Mouse (Mus musculus) liver, embryonic 11.5 days (tissue): ENCODE results near the gene Cyren. TPM values are rescaled to one million over a fixed set of nuclear protein-coding genes. Genes with fewer than 3 reads are reported as not detected.

Experiments
- ATAC-seq: fragments of 200-750 bp; cut with Nextera tagmentation; replicated peaks from 2 replicates; pipeline ENCODE4 v1.8.0; 2017; ENCODE audit warnings: moderate number of reproducible peaks, mild to moderate bottlenecking, moderate TSS enrichment, moderate library complexity; ENCODE audit not compliant: low FRiP score
- DNase-seq: peaks from one replicate; pipeline ENCODE4 v3.0.0-alpha.2; 2017; ENCODE audit warnings: low spot score
- H3K27ac ChIP-seq: fragments of 300-500 bp; sonication (generic); 2 replicates; pipeline ENCODE4 v1.5.1; 2014; ENCODE audit warnings: mild to moderate bottlenecking, low read depth, low read length, control low read depth
- H3K27me3 ChIP-seq: fragments of 300-500 bp; sonication (generic); replicated peaks from 2 replicates; pipeline ENCODE4 v1.6.1; 2014; ENCODE audit warnings: low read length, mixed read lengths; ENCODE audit not compliant: control insufficient read depth, insufficient read depth
- H3K36me3 ChIP-seq: fragments of 300-500 bp; sonication (generic); 2 replicates; pipeline ENCODE4 v1.6.1; 2014; ENCODE audit warnings: mild to moderate bottlenecking, low read length, moderate library complexity, mixed read lengths; ENCODE audit not compliant: control insufficient read depth, insufficient read depth
- H3K4me1 ChIP-seq: fragments of 300-500 bp; sonication (generic); replicated peaks from 2 replicates; pipeline ENCODE4 v1.6.1; 2014; ENCODE audit warnings: low read length, mixed read lengths; ENCODE audit not compliant: control insufficient read depth, insufficient read depth
- H3K4me2 ChIP-seq: fragments of 300-500 bp; sonication (generic); 2 replicates; pipeline ENCODE4 v1.6.1; 2014; ENCODE audit warnings: mild to moderate bottlenecking, control low read depth, moderate library complexity
- H3K4me3 ChIP-seq: fragments of 300-500 bp; sonication (generic); 2 replicates; pipeline ENCODE4 v1.5.1; 2014; ENCODE audit warnings: low read depth, low read length, control low read depth
- H3K9ac ChIP-seq: fragments of 300-500 bp; sonication (generic); 2 replicates; pipeline ENCODE4 v1.6.1; 2014; ENCODE audit warnings: low read depth, low read length, control low read depth
- H3K9me3 ChIP-seq: fragments of 300-500 bp; sonication (generic); 2 replicates; pipeline ENCODE4 v1.6.1; 2016; ENCODE audit warnings: low read length, inconsistent platforms, mixed read lengths; ENCODE audit not compliant: control insufficient read depth
- WGBS: fragments of 180-500 bp; shearing (Covaris S2); extraction: QIAGEN DNeasy Blood & Tissue Kit; methylation state at CpG from one replicate; pipeline ENCODE4 v1.1.7; 2014; 5-methylcytosine and 5-hydroxymethylcytosine counted together
- polyA plus RNA-seq: library from polyadenylated mRNA; unstranded; fragments of >200 nt; fragmentation: Nextera tagmentation; extraction: Ambion mirVana; gene quantifications from 2 replicates; pipeline ENCODE4 v1.2.1, GENCODE M21; 2014

Gene Cyren
- polyA plus RNA-seq, 1 experiment from 2014 or later: 20.1 TPM

DNA sequence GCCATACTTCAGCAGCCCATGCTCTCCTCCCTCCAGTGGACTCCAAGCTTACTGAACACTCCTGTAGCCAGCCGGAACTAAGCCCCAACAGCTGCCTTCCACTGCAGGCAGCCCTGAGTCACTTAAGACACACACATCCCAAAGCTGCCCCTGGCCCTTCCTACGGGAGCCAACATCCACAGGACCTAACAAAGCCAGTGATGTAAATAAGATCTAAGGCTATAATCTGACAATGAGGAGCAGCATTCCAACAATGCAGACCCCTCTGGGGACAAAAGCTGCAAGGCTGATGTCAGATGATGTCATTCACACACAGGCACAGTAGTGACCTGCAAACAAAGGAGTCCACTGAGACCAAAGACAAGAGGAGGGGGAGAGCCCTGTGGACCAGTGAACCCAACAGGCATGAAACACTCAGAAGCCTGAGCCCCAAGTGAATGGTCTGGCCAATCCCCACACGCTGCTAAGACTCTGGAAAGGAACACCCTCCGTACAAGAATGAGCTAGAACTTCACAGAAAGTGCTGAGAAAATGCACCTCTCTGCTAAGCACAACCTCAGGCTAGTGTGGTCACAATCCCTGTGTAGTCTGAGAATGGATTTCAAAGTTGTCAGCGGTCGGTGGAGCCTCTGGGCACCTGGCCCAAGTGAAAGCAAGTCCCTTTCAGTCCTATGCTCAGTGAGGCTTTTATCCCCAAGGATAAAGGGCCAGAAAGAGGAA lies 9.4 kb upstream of the Cyren start:
- DNase-seq (no peak), ATAC-seq (no peak)
- no peak overlapping the region for H3K4me3 ChIP-seq
- no peak overlapping the region for H3K27ac ChIP-seq
- peaks cover 34% of the 10 kb centered on the region for H3K36me3 ChIP-seq
- H3K27me3 ChIP-seq: no peaks in the 10 kb centered on the region
- no peaks in the 10 kb centered on the region for H3K4me1 ChIP-seq
- H3K4me2 ChIP-seq: no peak overlapping the region
- no peak overlapping the region for H3K9ac ChIP-seq
- 84% methylated on average over 6 of the region's 6 CpGs for WGBS
- no peaks in the 10 kb centered on the region for H3K9me3 ChIP-seq

DNA sequence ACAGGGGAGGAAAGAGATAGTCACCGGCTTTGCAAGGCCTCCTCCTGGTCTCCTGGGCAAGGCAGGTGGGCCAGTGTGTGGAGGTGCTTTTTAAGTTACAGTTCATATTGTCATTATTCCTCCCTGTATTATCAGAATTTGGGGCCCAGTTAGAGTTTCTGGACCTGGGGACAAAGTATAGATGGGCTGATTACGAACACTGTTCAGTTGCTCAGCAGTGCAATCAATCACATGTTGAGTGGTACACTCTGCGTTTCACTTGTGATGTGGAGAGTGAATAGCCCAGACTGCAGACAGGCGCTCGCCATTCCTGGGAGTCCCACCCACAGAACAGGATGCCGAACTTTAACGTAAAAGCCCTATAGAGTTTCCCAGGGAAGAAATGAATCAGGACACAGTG lies 6.9 kb upstream of the Cyren start:
- 86% methylated on average over 7 of the region's 7 CpGs for WGBS
- Histone ChIP-seq H3K4me1 (no peaks in the 10 kb centered on the region), H3K27me3 (no peaks in the 10 kb centered on the region), H3K27ac (no peak overlapping the region), H3K9ac (no peak overlapping the region), H3K9me3 (no peaks in the 10 kb centered on the region), H3K4me3 (no peak overlapping the region), H3K4me2 (no peak overlapping the region), H3K36me3 (peaks cover 35% of the 10 kb centered on the region)
- no peak for ATAC-seq
- DNase-seq: no peak

DNA sequence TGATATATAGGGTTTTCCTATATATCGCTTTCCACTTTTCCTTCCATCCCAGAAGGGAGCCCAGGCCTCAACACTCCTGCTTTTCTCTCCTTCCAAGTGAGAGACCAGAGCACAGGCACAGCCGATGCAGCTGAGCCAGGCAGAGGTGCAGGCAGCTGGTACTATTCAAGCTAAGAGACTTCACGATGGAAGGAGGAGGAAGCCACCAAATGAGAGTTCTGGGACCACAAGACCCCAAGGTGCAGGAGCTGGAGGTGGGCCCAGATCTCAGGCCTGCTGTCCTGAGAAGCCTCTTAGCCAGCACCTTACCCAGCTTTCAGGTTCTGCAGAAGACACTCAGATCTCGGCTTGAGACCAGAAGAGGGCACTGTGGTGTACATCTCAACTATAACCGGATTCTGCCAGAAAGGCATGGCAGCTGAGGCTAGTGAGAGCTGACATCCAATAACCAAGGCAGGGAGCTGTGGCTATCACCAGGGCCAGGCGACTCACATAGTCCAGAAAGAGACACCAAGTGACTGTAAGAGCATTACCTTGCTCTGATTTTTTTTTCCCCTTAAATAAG lies 2.1 kb upstream of the Cyren start:
- Histone ChIP-seq H3K4me2 (no peak overlapping the region), H3K27ac (no peak overlapping the region), H3K9ac (no peak overlapping the region), H3K9me3 (no peaks in the 10 kb centered on the region), H3K4me1 (peaks cover 28% of the 10 kb centered on the region), H3K27me3 (no peaks in the 10 kb centered on the region), H3K4me3 (no peak overlapping the region), H3K36me3 (peaks cover 17% of the 10 kb centered on the region)
- WGBS: 66% methylated on average over 6 of the region's 6 CpGs
- no peak for DNase-seq
- ATAC-seq: no peak

DNA sequence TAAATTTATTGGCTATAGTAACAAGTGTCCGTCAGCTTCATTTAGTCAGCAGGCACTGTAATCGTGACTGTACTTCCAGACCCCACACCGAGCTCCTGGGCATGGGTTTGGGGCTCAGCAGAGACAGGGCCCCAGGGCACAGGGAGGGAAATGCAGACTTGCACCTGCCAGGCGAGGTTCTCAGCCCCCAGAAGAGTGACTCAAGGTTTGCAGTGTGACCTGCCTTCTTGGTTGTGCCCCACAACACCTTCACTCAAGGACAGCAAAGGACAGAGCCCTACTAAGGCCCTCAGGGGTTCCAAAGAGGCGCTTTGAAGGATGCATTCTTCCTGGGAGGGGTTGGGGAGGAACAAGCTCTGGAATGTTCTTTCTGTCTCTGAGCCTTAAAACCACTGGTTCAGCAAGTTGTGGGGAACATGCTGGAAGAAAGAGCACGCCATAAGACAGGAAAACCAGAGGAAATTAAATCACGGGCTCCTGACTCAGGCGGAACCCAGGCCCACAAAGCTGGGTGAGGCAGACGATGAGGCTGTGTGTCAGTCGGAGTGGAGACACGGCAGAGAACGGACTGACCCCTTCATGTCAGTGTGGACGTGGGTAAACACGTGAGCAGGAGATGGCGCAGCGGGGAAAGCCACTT lies 1.4 kb upstream of the Cyren start:
- WGBS: 89% methylated on average over 16 of the region's 16 CpGs
- Histone ChIP-seq H3K9me3 (no peaks in the 10 kb centered on the region), H3K4me1 (peaks cover 35% of the 10 kb centered on the region), H3K9ac (no peak overlapping the region), H3K4me2 (no peak overlapping the region), H3K27ac (no peak overlapping the region; the same call in 1 of the 2 replicates), H3K27me3 (no peaks in the 10 kb centered on the region), H3K4me3 (no peak overlapping the region), H3K36me3 (peaks cover 15% of the 10 kb centered on the region)
- DNase-seq (no peak), ATAC-seq (no peak)

DNA sequence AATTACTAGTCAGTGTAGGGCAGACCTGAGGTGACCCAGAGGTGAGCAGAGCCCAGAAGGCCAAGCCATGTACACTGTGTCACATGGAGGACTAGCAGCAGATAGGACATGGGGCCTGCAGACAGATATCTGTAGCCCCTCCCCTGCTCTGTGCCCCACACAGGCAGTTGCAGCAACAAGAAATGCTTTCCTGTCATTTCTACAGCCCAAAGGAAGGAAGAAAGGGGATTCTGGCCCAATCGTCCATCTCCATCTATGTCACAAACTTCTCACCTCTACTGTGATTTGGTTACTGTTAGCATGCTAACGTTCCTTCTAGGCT lies 1.1 kb downstream of the Cyren start:
- peak overlapping the region; percentile 94 for H3K27ac ChIP-seq
- H3K4me2 ChIP-seq: peak overlapping the region; percentile 85
- DNase-seq (peak; percentile 50), ATAC-seq (peak; percentile 72)
- 12% methylated on average over 2 of the region's 2 CpGs for WGBS
- H3K27me3 ChIP-seq: no peaks in the 10 kb centered on the region
- H3K4me3 ChIP-seq: peak overlapping the region; percentile 71
- peaks cover 40% of the 10 kb centered on the region for H3K4me1 ChIP-seq
- peak overlapping the region; percentile 85 for H3K9ac ChIP-seq
- peaks cover 17% of the 10 kb centered on the region for H3K36me3 ChIP-seq
- H3K9me3 ChIP-seq: no peaks in the 10 kb centered on the region

DNA sequence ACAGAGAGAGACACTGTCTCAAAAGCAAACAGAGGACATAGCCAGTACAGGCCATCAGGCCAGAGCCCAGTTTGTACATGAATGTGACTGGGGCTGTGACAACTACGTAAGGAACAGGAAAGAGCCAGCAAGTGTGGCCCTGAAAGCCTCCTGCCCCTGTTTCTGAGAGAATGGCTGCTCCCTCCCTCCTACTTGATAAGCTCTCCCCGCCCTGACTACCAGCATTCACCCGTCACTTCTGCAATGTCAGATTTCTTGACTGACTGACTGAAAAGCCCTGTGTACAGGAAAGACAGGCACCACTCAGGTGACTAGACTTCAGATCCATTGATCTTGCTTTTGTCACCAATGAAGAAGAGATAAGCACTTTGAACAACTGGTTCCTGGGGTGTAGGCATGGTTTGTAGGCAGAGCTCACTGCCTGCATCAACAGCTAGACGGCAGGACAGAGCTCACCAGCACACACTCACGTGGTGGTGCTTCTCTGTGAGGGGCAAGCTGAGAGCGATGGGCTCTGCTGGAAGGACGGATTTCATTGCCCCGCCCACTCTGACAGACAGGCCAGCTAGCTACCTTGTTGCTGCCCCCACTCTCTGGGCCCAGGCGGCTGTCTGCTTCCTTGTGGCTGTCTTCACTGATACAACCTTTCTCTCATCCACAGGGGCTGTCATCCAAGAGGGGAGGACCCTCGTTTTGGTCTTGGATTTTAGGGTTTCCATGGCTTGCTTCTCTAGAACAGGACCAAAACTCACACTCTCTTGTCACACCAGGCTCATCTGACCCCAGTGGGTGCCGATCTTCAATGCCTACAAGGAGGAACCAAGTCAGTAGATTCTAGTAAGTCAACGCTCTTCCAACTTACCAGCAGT lies 1.7 kb downstream of the Cyren start:
- H3K9ac ChIP-seq: peak overlapping the region; percentile 85
- H3K4me3 ChIP-seq: peak overlapping the region; percentile 71
- 19% methylated on average over 12 of the region's 12 CpGs for WGBS
- peaks cover 40% of the 10 kb centered on the region for H3K4me1 ChIP-seq
- peak overlapping the region; percentile 85 for H3K4me2 ChIP-seq
- H3K36me3 ChIP-seq: peaks cover 15% of the 10 kb centered on the region
- ATAC-seq (peak; percentile 53), DNase-seq (no peak)
- H3K27me3 ChIP-seq: no peaks in the 10 kb centered on the region
- no peaks in the 10 kb centered on the region for H3K9me3 ChIP-seq
- peak overlapping the region; percentile 94 for H3K27ac ChIP-seq

DNA sequence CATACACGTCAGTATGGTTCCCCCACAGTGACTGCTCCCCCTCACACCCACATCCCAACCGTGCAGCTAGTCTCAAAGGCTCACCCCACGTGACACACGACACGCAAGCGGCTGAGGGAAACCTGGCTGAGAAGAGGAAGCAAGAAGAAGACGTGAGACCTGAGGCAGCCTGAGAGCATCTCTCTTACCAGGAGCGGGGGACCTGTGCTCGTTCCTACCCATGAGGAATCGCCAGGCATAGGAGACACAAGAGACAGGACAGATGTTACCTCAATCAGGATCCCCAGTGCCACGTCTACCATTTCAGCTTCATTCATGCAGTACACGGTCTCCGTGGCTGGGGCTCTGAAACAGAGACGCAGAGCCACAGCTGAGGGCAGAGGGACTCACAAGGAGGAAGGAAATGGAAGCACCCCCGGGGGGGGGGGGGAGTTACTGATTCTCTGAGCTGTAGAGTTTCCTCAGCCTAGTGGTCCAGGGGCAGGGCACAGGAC lies 2.5 kb downstream of the Cyren start:
- H3K9ac ChIP-seq: peak overlapping the region; percentile 85
- H3K4me3 ChIP-seq: peak overlapping the region; percentile 30
- H3K27me3 ChIP-seq: no peaks in the 10 kb centered on the region
- H3K36me3 ChIP-seq: peaks cover 10% of the 10 kb centered on the region
- peak overlapping the region; percentile 94 for H3K27ac ChIP-seq
- no peak for ATAC-seq
- WGBS: 49% methylated on average over 15 of the region's 15 CpGs
- no peak for DNase-seq
- H3K4me1 ChIP-seq: peaks cover 45% of the 10 kb centered on the region
- peak overlapping the region; percentile 85 for H3K4me2 ChIP-seq
- H3K9me3 ChIP-seq: no peaks in the 10 kb centered on the region

DNA sequence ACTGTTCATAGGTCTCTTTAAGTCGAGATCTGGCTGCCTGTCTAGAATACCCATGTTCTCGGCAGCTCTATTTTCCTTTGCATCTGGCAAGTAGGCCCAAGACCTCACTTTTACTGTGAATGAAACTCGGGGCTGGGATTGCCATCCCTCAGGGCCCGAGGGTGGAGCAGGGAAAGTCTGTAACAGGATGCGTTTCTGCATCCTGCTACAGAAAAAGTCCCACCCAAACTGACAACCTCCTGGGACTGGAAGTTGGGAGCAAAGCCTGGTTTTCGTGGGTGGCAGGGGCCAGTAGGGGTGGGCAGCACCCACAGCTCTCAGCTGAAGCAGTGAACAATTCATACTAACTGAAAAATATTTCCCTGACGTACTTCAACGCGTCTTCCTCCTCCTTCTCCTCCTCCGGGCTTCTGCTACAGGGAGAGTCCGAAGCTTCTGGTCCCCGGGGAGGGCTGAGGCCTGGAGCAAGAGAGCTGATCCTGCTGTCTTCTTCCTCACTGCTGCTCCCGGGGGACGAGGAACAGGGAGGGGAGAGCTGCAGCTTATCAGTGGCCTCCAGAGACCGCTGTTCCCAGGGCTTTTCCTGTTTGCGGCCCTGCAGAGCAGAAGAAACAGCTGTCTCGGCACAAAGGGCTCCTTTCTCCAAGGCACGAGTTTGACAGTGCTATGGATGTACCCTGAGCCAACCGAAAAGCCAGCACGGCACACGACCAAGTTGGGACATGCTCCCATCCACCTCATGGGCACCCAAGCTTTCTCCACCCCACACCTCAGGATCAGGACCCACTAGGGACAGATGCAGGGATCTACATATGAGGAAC lies 3.5 kb downstream of the Cyren start:
- Histone ChIP-seq H3K4me1 (peaks cover 55% of the 10 kb centered on the region), H3K4me3 (peak overlapping the region; percentile 30), H3K4me2 (peak overlapping the region; percentile 85), H3K27me3 (no peaks in the 10 kb centered on the region), H3K9ac (peak overlapping the region; percentile 85), H3K27ac (peak overlapping the region; percentile 94), H3K36me3 (peaks cover 4% of the 10 kb centered on the region; the same call in 1 of the 2 replicates), H3K9me3 (no peaks in the 10 kb centered on the region)
- 25% methylated on average over 21 of the region's 21 CpGs for WGBS
- ATAC-seq: peak; percentile 30
- DNase-seq: peak; percentile 62
